Mouse (Mus musculus) adrenal gland, adult 2 months (tissue): ENCODE measurements around the gene Gm21885. TPM values are rescaled to one million over a fixed set of nuclear protein-coding genes. Genes with fewer than 3 reads are reported as not detected.

Source experiments
- DNase-seq: peaks from one replicate; pipeline ENCODE4 v3.0.0; 2021
- polyA plus RNA-seq: library from polyadenylated mRNA; depleted of rRNA; stranded (reverse); fragments of >200 nt; gene quantifications from 2 replicates; pipeline ENCODE4 v1.2.3, GENCODE M21; 2012
- total RNA-seq, 2 experiments: library from RNA; stranded (reverse); gene quantifications; 2 replicates each; pipeline ENCODE4 v1.2.3; 2021

The Gm21885 gene
- total and polyA plus RNA-seq, 3 experiments = not detected

DNA sequence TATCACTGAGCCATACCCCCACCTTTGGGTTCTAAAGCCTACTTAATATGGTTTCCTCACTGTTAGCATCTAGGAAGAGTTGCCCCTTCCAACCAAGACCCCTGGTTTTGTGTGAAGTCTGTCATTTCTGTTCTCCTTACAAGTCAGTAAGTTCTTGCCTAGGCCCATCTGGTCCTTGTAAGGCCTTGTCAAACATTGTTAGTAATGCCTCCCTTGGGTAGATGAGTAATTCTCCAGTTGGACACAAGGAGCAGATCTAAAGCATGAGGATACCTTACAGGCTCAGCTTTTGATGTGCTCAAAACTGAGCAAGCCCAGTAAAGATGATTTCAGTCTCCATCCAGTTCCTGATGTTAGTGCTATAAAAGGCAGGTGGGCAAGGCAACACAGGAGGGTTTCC lies 12.9 kb upstream of the Gm21885 start:
- no peak for DNase-seq

DNA sequence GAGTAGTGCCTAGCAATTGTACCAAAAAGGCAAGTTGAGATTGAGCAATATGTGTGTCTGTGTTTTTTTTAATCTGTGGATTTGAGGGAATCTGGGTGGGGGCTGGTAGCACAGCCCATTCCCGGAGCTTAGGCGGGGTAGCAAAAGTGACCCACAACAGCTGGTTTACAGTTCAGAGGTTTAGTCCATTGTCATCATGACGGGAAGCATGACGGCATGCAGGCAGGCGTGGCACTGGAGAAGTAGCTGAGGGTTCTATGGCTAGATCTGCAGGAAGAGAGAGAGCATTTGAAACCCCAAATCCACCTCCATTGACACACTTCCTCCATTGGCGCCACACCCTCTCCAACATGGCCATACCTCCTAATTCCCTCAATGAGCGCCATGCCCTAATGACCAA lies 11.8 kb upstream of the Gm21885 start:
- no peak for DNase-seq

DNA sequence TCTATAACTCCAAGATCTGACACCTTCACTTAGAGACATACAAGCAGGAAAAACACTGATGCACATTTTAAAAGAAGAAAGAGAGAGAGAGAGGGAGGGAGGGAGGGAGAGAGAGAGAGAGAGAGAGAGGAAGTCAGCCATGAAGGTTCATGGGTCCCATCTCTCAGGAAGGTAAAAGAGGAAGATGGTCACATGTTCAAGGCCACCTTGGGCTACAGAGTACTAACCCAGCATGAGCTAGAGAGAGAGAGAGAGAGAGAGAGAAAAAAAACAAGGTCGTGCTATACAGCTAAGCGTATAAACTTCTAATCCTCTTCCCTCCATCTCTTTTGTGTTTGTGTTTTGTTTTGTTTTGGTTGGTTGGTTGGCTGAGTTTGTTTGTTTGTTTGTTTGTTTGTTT lies 10.7 kb upstream of the Gm21885 start:
- DNase-seq = no peak

GRCm38 (mm10) chr11:94272960-94273927 lies 8.4 kb upstream of the Gm21885 start:
- no peak for DNase-seq

- DNase-seq = peak; percentile 45
Measured at GRCm38 (mm10) chr11:94274206-94274867, 7.3 kb upstream of the Gm21885 start.

DNA sequence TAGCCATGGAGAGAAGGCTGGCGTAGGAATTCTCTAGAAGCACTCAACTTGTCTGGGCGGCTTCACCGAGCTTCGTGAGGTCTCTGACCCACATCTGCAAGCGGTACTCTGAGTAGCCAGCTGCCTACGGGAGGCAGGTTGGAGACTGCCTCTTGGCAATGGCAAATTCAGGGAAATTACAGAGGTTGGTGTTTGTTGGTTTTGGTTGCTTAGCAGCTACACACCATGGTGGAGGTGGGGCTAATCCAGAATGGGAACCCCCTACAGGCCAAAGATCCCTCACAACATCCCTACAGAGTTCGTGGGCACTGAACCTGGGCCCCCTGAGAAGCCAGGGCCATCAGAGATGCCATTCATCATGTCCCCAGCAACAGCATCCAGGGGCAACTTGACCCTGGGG lies 6.4 kb upstream of the Gm21885 start:
- no peak for DNase-seq

DNA sequence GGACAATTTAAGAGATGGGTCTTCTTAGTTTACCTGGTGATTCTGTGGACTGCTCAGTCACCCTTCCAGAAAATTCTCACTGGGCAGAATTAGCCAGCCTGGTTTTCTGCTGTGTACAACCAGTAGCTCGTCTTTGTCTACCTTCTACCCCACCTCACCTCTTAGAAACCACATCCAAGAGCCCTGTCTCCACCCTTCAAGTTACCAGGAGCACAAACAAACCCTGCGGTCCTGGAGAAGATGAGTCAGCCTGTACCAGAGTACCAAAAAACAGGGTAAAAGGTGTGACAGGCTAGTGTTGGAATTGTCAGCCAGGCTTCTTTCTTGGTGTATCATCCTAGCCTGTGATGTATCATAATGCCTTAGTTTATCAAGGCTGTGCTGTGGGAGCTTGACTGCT lies 6.0 kb upstream of the Gm21885 start:
- no peak for DNase-seq

GRCm38 (mm10) chr11:94276869-94277337 lies 4.8 kb upstream of the Gm21885 start:
- peak; percentile 88 for DNase-seq

DNA sequence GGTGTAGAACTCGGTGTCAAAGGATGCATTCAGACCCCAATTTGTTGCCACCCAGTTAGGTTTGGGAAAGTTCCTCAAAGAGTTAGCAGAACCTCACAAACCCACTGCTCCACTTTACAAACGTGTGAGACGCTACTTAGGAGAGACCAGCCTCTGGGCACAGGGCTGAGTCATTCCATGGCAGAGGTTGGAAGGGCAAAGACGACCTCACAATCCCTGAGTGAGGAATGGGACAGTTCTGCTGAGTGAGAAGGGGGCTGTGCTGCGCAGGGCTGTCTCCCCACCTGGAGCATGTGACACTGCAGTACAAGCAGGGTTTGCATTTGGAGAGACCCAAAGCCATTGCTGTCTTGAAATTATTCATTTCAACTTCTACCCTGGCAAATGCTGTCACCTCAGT lies 618 bp downstream of the Gm21885 start:
- DNase-seq = peak; percentile 33

DNA sequence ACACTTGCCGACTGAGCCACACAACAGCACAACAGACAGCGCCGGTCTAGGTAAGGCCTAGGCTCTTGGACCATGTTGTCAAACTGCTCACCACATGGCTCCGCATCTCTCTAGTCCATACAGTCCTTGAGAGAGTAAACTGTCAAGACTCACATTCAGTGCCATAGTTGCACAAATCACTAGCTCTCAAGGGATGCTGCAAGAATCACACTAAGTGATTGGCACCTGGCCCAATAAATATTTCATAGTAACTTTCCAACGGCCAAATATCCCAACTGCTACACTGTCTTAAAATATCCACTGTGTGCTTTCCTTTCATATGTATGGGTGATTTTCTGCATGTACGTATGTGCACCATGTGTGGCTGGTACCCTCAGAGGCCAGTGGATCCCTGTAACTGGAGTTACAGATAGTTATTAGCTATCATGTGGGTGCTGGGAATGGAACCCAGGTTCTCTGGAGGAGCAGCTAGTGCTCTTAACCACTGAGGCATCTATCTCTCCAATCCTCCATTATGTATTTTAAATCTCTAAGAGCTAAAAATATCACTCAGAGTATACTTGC lies 1.9 kb downstream of the Gm21885 start:
- DNase-seq = no peak

DNA sequence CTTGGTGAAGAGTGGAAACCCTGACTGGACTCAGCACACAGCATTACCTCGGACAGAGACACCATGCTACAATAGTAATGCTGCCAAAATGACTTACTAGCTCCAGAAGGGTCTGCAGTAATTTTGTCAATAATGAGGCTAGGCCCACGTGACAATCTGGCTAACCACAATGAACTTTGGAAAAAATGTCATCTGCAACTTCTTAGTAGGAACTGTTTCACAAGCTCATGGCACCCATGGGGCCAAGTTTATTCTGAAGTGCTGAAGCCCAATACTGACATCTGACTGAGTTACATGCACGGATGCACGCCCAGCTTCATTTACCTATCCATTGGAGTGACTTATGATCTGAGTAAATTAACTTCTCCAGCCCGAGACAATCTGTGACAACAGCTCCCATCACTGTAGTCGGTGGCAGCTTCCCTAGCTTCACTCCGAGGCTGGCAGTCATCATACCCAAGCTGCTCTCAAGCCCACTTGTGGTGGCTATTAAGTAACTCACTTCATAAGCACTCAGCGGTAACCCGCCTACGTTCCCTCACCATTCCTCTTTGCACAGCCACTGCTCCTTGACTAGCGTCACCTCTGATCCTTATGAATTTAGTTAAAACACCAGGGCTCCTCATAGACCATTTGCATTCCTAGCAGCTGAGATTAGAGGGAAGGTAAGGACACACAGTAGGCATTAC lies 4.4 kb downstream of the Gm21885 start:
- no peak for DNase-seq

DNA sequence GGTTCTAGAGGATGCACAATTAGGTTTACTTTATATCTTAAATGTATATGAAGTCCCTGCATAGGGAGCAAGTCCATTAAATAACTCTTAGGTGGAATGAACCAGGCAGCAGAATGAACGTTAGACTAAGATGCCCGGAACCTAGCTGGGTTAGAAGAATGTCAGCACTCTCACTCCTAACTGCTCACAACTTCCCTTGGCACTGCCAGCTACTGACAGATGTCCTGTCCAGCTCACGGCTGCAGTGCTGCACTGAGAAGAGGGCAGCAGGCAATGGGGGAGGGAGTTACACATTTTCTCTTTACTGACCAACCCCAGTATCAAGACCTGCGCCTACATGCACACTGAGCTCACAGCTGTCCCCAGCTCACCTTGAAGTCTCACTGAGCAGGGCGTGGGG lies 5.4 kb downstream of the Gm21885 start:
- no peak for DNase-seq

DNA sequence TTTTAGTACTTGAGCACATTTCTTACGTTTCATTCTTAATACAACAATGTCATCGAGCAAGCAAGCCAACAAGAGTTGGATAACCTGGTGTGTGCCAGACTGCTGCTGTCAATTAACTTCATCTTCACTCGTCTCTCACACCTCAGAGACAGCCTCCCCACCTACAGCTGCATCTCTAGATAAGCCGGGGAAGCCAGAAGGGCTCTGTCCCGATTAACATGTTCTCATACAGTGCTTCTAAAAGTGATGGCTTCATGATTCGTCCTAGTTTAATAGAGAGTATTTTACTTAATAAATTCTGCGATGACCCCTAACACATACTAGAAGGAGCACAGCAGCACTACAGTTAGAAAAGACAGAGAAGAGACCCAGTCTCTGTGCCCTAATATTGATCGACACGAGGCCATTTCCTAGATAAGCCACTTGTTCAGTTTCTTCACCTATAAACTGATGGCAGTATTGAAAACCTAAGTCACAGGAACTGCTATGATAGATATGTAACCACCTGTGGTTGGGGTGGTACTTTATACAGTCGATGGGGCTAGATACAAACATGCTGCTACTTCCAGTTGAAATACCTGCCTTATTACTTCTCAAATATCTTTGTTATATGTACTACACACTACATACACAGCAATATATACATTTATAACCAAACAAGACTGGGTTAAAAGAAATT lies 8.5 kb downstream of the Gm21885 start:
- DNase-seq = no peak

GRCm38 (mm10) chr11:94294996-94295845 lies 13.5 kb downstream of the Gm21885 start:
- peak; percentile 52 for DNase-seq

DNA sequence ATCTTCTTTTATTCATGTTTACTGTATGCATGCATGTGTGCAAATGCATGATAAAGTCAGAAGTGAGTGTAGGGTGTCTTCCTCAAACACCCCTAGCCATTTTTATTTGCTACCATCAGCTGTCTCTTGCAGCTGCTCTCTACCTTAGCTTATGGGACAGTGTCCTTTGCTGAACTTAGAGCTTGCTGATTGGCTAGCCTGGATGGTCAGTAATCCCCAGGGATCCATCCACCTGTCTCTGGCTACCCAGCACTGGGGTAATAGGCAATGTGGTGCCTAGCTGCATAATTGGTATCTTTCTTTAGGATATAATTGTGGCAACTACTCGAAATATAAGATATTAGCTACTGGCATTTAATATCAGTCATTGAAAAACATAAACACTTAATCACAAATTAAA lies 31.1 kb downstream of the Gm21885 start:
- no peak for DNase-seq

DNA sequence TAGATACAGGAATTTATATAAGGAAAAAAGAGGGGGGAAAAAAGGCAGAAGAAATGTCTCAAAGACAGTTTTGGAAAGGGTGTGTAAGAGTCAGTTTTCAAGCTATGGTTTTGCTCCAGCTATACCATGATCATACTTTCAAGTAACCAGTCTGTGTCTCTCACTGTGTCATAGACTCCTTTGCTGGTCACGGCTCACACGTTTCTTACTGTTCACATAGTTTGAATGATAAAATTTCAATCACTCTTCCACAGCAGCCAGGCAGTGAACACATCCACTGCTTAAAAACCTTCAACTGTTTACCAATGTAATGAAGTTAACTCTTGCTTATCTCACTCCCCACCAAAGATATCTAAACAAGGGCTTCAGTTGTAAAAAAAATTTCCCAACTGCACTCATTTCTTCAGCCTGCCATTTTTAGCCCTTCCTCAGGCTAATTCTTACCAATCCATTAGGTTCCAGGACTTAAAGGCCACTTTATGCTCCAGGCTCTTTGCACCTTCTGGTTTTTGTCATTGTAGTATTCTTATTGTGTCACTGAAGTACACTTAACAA lies 32.5 kb downstream of the Gm21885 start:
- no peak for DNase-seq

GRCm38 (mm10) chr11:94315308-94315707 lies 33.6 kb downstream of the Gm21885 start:
- no peak for DNase-seq

GRCm38 (mm10) chr11:94316528-94316927 lies 34.9 kb downstream of the Gm21885 start:
- no peak for DNase-seq

- DNase-seq = no peak
Measured at GRCm38 (mm10) chr11:94317014-94317413, 35.3 kb downstream of the Gm21885 start.

DNA sequence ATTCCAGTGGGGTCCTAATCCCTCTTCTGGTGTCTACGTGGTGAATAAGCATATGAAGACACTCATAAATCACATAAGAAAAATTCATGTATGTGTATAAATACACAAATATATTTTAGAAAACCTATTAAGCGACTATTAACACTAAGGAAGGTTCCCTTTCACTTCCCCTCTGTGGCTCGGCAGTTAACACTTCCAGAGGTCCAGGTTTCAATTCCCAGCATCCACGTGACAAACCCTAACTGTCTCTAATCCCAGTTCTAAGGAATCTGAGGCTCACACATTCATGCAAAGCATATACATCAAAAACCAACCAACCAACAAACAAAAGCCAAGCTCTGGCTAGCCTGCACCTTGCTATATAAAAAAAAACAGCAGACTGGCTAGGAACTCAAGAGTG lies 35.8 kb downstream of the Gm21885 start:
- DNase-seq = no peak
